Mouse (Mus musculus) mammary gland, adult 2 months (tissue): Measurements from ENCODE around the gene Tcstv3. TPM values are rescaled to one million over a fixed set of nuclear protein-coding genes. Genes with fewer than 3 reads are reported as not detected.

Source experiments
- polyA plus RNA-seq: library from polyadenylated mRNA; depleted of rRNA; stranded (reverse); fragments of >200 nt; gene quantifications from 2 replicates; pipeline ENCODE4 v1.2.3, GENCODE M21; 2012; ENCODE audit warnings: low replicate concordance; rRNA removed

Gene Tcstv3
- not detected in 2 replicates for polyA plus RNA-seq

DNA sequence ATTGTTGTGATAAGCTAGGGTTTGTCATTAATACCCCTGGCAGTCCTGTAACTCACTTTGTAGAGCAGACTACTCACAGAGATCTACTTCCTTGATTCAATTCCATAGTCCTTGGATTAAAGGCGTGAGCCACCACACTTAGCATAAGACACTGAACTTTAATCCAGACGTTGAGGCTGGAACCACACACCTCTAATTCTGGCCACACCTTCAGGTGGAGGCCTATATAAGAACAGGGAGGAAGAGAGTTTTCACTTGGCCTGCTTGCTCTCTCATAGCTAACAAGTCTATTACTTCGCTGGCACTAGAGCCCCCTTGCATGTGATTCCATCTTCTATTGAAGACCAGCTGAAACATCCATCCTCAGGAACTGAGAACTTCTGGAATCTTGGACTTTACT is at the start of gene Tcstv3:
Gene Tcstv3, plus strand, starts transcription at position 301 of the 400 bp plus-strand sequence.

DNA sequence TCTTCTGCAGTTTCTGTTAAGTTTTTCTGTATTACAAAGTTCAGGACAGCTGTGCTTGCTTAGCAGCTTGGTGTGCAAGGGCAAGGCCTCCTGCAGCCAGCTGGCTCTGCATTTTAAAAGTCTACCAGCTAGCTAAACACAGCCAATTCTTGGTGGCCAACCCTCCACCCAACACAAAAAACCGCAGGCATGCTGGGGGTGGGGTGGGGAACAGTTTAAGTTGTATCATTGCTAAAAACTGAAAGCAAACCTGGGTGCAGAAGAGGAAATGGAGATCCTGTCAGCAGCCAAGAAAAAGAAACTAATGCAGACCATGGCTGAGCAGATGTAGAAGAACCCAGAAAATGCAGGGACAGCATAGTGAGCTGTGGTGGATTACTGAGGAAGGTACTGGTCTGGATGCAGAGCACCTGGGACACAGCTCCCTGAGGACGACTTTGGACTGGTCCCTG is 16.7 kb upstream of the Tcstv3 start, which contains the start of gene BC147527:
Gene BC147527, plus strand, starts transcription at position 402 of the 452 bp plus-strand sequence.

Other genes starting within 250 kb of the Tcstv3 start
- not detected in 2 replicates for gene Gm20767, start 176.6 kb upstream of the Tcstv3 start, polyA plus RNA-seq
- gene Gm21818, start 144.4 kb upstream of the Tcstv3 start, polyA plus RNA-seq = not detected in 2 replicates
- 3.1 and 3.6 TPM in 2 replicates for gene Gm21762, start 100.9 kb upstream of the Tcstv3 start, polyA plus RNA-seq
- gene Gm21731, start 77.8 kb upstream of the Tcstv3 start, polyA plus RNA-seq = not detected in 2 replicates
- gene AF067061, start 53.8 kb upstream of the Tcstv3 start, polyA plus RNA-seq = not detected in 2 replicates
- 1.6 and 3.4 TPM in 2 replicates for gene BC147527, start 16.5 kb upstream of the Tcstv3 start, polyA plus RNA-seq